Mouse (Mus musculus) adrenal gland, postnatal 25 days (tissue): ENCODE results near the gene Wnt11. TPM values are rescaled to one million over a fixed set of nuclear protein-coding genes. Genes with fewer than 3 reads are reported as not detected.
A peak's percentile ranks its signal among the peaks of the same experiment; 100 is the strongest.

Source experiments
- DNase-seq: peaks from one replicate; pipeline ENCODE4 v3.0.0; 2021; ENCODE audit warnings: mixed read lengths
- long read RNA-seq: library from polyadenylated mRNA; stranded (forward); transcript quantifications from one replicate; pipeline ENCODE4 v2.0.0, GENCODE M21; 2021
- total RNA-seq: library from RNA; stranded (reverse); gene quantifications from 2 replicates; pipeline ENCODE4 v1.2.3, GENCODE M21; 2021

Wnt11 gene
- 1.8 and 1.9 TPM in 2 replicates for total RNA-seq
- long read RNA-seq, partial matches to known transcripts: 1 of 6 reads
- long read RNA-seq, other reads (novel, unspliced or antisense): 5 of 6 reads

GRCm38 (mm10) chr7:98834711-98835321 lies at the start of gene Wnt11:
Wnt11 (plus strand) TSS chr7:98835112.
- DNase-seq: peak; percentile 59

GRCm38 (mm10) chr7:98786792-98787612 lies 47.9 kb upstream of the Wnt11 start:
- DNase-seq: no peak

GRCm38 (mm10) chr7:98788721-98789120 lies 46.2 kb upstream of the Wnt11 start:
- no peak for DNase-seq

- no peak for DNase-seq
Observed at GRCm38 (mm10) chr7:98789121-98789520, 45.8 kb upstream of the Wnt11 start.

- DNase-seq: no peak
Observed at GRCm38 (mm10) chr7:98791864-98792263, 43.0 kb upstream of the Wnt11 start.

- no peak for DNase-seq
Observed at GRCm38 (mm10) chr7:98793811-98794210, 41.1 kb upstream of the Wnt11 start.

- no peak for DNase-seq
Observed at GRCm38 (mm10) chr7:98794444-98794843, 40.5 kb upstream of the Wnt11 start.

GRCm38 (mm10) chr7:98795637-98796036 lies 39.3 kb upstream of the Wnt11 start:
- no peak for DNase-seq

- no peak for DNase-seq
Observed at GRCm38 (mm10) chr7:98797347-98798133, 37.4 kb upstream of the Wnt11 start.

- DNase-seq: no peak
Observed at GRCm38 (mm10) chr7:98798134-98798417, 36.8 kb upstream of the Wnt11 start.

GRCm38 (mm10) chr7:98800435-98800834 lies 34.5 kb upstream of the Wnt11 start:
- no peak for DNase-seq

GRCm38 (mm10) chr7:98801086-98801485 lies 33.8 kb upstream of the Wnt11 start:
- DNase-seq: no peak

- no peak for DNase-seq
Observed at GRCm38 (mm10) chr7:98803181-98803580, 31.7 kb upstream of the Wnt11 start.

- DNase-seq: no peak
Observed at GRCm38 (mm10) chr7:98804841-98805772, 29.8 kb upstream of the Wnt11 start.

- DNase-seq: no peak
Observed at GRCm38 (mm10) chr7:98806961-98807360, 28.0 kb upstream of the Wnt11 start.

GRCm38 (mm10) chr7:98809372-98809771 lies 25.5 kb upstream of the Wnt11 start:
- DNase-seq: no peak

GRCm38 (mm10) chr7:98810619-98811018 lies 24.3 kb upstream of the Wnt11 start:
- no peak for DNase-seq

GRCm38 (mm10) chr7:98820501-98820900 lies 14.4 kb upstream of the Wnt11 start:
- DNase-seq: no peak

GRCm38 (mm10) chr7:98822881-98823280 lies 12.0 kb upstream of the Wnt11 start:
- DNase-seq: no peak

GRCm38 (mm10) chr7:98823896-98824822 lies 10.8 kb upstream of the Wnt11 start:
- no peak for DNase-seq

- no peak for DNase-seq
Observed at GRCm38 (mm10) chr7:98828052-98828451, 6.9 kb upstream of the Wnt11 start.
